Mouse (Mus musculus) neural tube, embryonic 14.5 days (tissue): ENCODE results near the gene Cxcl15. TPM values are rescaled to one million over a fixed set of nuclear protein-coding genes. Genes with fewer than 3 reads are reported as not detected.
"Not testable (repeated sequence)": the region's sequence is repeated elsewhere in the genome, so short reads cannot be mapped to it uniquely, and the experiment has no call there.

Source experiments
- ATAC-seq: fragments of 200-750 bp; cut with Nextera tagmentation; 2 replicates; pipeline ENCODE4 v1.8.0; 2017; ENCODE audit warnings: low read depth, mild to moderate bottlenecking, moderate TSS enrichment, moderate library complexity
- H3K27ac ChIP-seq: fragments of 300-500 bp; sonication (generic); 2 replicates; pipeline ENCODE4 v1.5.1; 2014; ENCODE audit warnings: low read depth, mild to moderate bottlenecking, control low read depth, low read length, moderate library complexity, mixed read lengths
- H3K27me3 ChIP-seq: fragments of 300-500 bp; sonication (generic); 2 replicates; pipeline ENCODE4 v1.6.1; 2014; ENCODE audit warnings: low read length; ENCODE audit not compliant: control insufficient read depth, insufficient read depth
- H3K36me3 ChIP-seq: fragments of 300-500 bp; sonication (generic); 2 replicates; pipeline ENCODE4 v1.6.1; 2014; ENCODE audit warnings: low read length, mixed read lengths; ENCODE audit not compliant: control insufficient read depth, insufficient read depth
- H3K4me1 ChIP-seq: fragments of 300-500 bp; sonication (generic); 2 replicates; pipeline ENCODE4 v1.6.1; 2014; ENCODE audit warnings: low read length; ENCODE audit not compliant: control insufficient read depth, insufficient read depth
- H3K4me2 ChIP-seq: fragments of 300-500 bp; sonication (generic); 2 replicates; pipeline ENCODE4 v1.6.1; 2014; ENCODE audit warnings: mild to moderate bottlenecking, low read depth, low read length, control low read depth
- H3K4me3 ChIP-seq: fragments of 300-500 bp; sonication (generic); 2 replicates; pipeline ENCODE4 v1.5.1; 2014; ENCODE audit warnings: low read depth, low read length, control low read depth, mixed read lengths
- H3K9ac ChIP-seq: fragments of 300-500 bp; sonication (generic); replicated peaks from 2 replicates; pipeline ENCODE4 v1.6.1; 2014; ENCODE audit warnings: low read depth, mild to moderate bottlenecking, control low read depth, low read length, mixed read lengths
- H3K9me3 ChIP-seq: fragments of 300-500 bp; sonication (generic); 2 replicates; pipeline ENCODE4 v1.6.1; 2016; ENCODE audit warnings: low read length; ENCODE audit not compliant: control insufficient read depth
- WGBS: fragments of 180-500 bp; shearing (Covaris S2); extraction: QIAGEN DNeasy Blood & Tissue Kit; methylation state at CpG from one replicate; pipeline ENCODE4 v1.1.7; 2014; 5-methylcytosine and 5-hydroxymethylcytosine counted together
- polyA plus RNA-seq: library from polyadenylated mRNA; unstranded; fragments of >200 nt; fragmentation: Nextera tagmentation; extraction: Ambion mirVana; gene quantifications from 2 replicates; pipeline ENCODE4 v1.2.1, GENCODE M21; 2014

Gene Cxcl15
- polyA plus RNA-seq, 1 experiment from 2014 or later, result not detected

GRCm38 (mm10) chr5:90819756-90820155 is 25.4 kb downstream of the Cxcl15 start:
- Histone ChIP-seq H3K4me3 (no peak overlapping the region), H3K27ac (no peak overlapping the region), H3K27me3 (no peaks in the 10 kb centered on the region), H3K9me3 (no peaks in the 10 kb centered on the region), H3K4me2 (no peak overlapping the region), H3K36me3 (no peaks in the 10 kb centered on the region), H3K9ac (no peak overlapping the region), H3K4me1 (no peaks in the 10 kb centered on the region)
- no peak for ATAC-seq

GRCm38 (mm10) chr5:90832145-90832767 is 37.9 kb downstream of the Cxcl15 start:
- Histone ChIP-seq H3K36me3 (no peaks in the 10 kb centered on the region), H3K27ac (no peak overlapping the region), H3K4me2 (no peak overlapping the region), H3K9ac (no peak overlapping the region), H3K9me3 (no peaks in the 10 kb centered on the region), H3K4me1 (no peaks in the 10 kb centered on the region), H3K4me3 (no peak overlapping the region), H3K27me3 (no peaks in the 10 kb centered on the region)
- WGBS, result 83% methylated on average over 11 of the region's 11 CpGs
- ATAC-seq, result no peak

GRCm38 (mm10) chr5:90832768-90833388 is 38.5 kb downstream of the Cxcl15 start:
- no peak for ATAC-seq
- no peak overlapping the region for H3K9ac ChIP-seq
- no peaks in the 10 kb centered on the region for H3K36me3 ChIP-seq
- WGBS, result 94% methylated on average over 8 of the region's 8 CpGs
- no peaks in the 10 kb centered on the region for H3K4me1 ChIP-seq
- H3K27ac ChIP-seq, result no peak overlapping the region
- no peak overlapping the region for H3K4me2 ChIP-seq
- H3K27me3 ChIP-seq, result no peaks in the 10 kb centered on the region
- H3K4me3 ChIP-seq, result no peak overlapping the region
- no peaks in the 10 kb centered on the region for H3K9me3 ChIP-seq

GRCm38 (mm10) chr5:90834436-90834835 is 40.1 kb downstream of the Cxcl15 start:
- Histone ChIP-seq H3K27ac (no peak overlapping the region), H3K27me3 (no peaks in the 10 kb centered on the region), H3K36me3 (no peaks in the 10 kb centered on the region), H3K9me3 (no peaks in the 10 kb centered on the region), H3K4me2 (no peak overlapping the region), H3K9ac (no peak overlapping the region), H3K4me1 (no peaks in the 10 kb centered on the region), H3K4me3 (no peak overlapping the region)
- WGBS, result 89% methylated on average over 4 of the region's 4 CpGs
- ATAC-seq, result no peak

GRCm38 (mm10) chr5:90838582-90838981 is 44.2 kb downstream of the Cxcl15 start:
- Histone ChIP-seq H3K4me1 (no peaks in the 10 kb centered on the region), H3K4me3 (no peak overlapping the region), H3K9ac (no peak overlapping the region), H3K4me2 (no peak overlapping the region), H3K27me3 (no peaks in the 10 kb centered on the region), H3K9me3 (no peaks in the 10 kb centered on the region), H3K36me3 (no peaks in the 10 kb centered on the region), H3K27ac (no peak overlapping the region)
- 79% methylated on average over 5 of the region's 5 CpGs for WGBS
- ATAC-seq, result no peak

- Histone ChIP-seq H3K27me3 (no peaks in the 10 kb centered on the region), H3K4me1 (no peaks in the 10 kb centered on the region), H3K27ac (no peak overlapping the region), H3K9ac (no peak overlapping the region), H3K4me2 (no peak overlapping the region), H3K9me3 (no peaks in the 10 kb centered on the region), H3K36me3 (no peaks in the 10 kb centered on the region), H3K4me3 (no peak overlapping the region)
- WGBS, result 74% methylated on average over 7 of the region's 7 CpGs
- ATAC-seq, result no peak
These were observed 46.9 kb downstream of the Cxcl15 start for GRCm38 (mm10) chr5:90840902-90841869.

GRCm38 (mm10) chr5:90843891-90844290 is 49.6 kb downstream of the Cxcl15 start:
- no peak overlapping the region for H3K9ac ChIP-seq
- 88% methylated on average over 3 of the region's 3 CpGs for WGBS
- H3K27ac ChIP-seq, result no peak overlapping the region
- no peaks in the 10 kb centered on the region for H3K9me3 ChIP-seq
- H3K4me2 ChIP-seq, result no peak overlapping the region
- no peak for ATAC-seq
- H3K4me3 ChIP-seq, result no peak overlapping the region
- no peaks in the 10 kb centered on the region for H3K27me3 ChIP-seq
- no peaks in the 10 kb centered on the region for H3K36me3 ChIP-seq
- no peaks in the 10 kb centered on the region for H3K4me1 ChIP-seq

GRCm38 (mm10) chr5:90850096-90850495 is 55.8 kb downstream of the Cxcl15 start:
- H3K9me3 ChIP-seq, H3K4me3 ChIP-seq, ATAC-seq, H3K4me2 ChIP-seq, H3K4me1 ChIP-seq, H3K27me3 ChIP-seq, H3K27ac ChIP-seq, H3K36me3 ChIP-seq, H3K9ac ChIP-seq: not testable (repeated sequence)
- 94% methylated on average over 7 of the region's 7 CpGs for WGBS

- H3K4me3 ChIP-seq, H3K27me3 ChIP-seq, H3K27ac ChIP-seq, H3K4me2 ChIP-seq, ATAC-seq, H3K9me3 ChIP-seq, H3K4me1 ChIP-seq, H3K9ac ChIP-seq, H3K36me3 ChIP-seq: not testable (repeated sequence)
- WGBS, result 92% methylated on average over 8 of the region's 11 CpGs
These were observed 57.1 kb downstream of the Cxcl15 start for GRCm38 (mm10) chr5:90851391-90851790.
